Mouse (Mus musculus): Measurements from ENCODE around the gene Sun2. TPM values are rescaled to one million over a fixed set of nuclear protein-coding genes. Genes with fewer than 3 reads are reported as not detected.

Gene Sun2
- total RNA-seq, 2 experiments from 2014 or later = 85.6 to 89.1 TPM

GRCm38 (mm10) chr15:79755977-79756625 is 13.8 kb upstream of the Sun2 start:
- intact Hi-C loops (cut with DNase I) = no loop called here
- no peak for DNase-seq

GRCm38 (mm10) chr15:79755176-79755575 is 12.8 kb upstream of the Sun2 start:
- DNase-seq = no peak
- intact Hi-C loops (cut with DNase I) = no loop called here

GRCm38 (mm10) chr15:79753873-79754272 is 11.5 kb upstream of the Sun2 start:
- DNase-seq = no peak
- intact Hi-C loops (cut with DNase I) = loop anchor here (1.0 to 5.0 kb wide), 4 partner anchors 53 to 328 kb away; no protein-coding TSS in a partner anchor

- intact Hi-C loops (cut with DNase I) = loop anchor here (1.0 to 5.0 kb wide), 4 partner anchors 54 to 329 kb away; no protein-coding TSS in a partner anchor
- no peak for DNase-seq
Observed at GRCm38 (mm10) chr15:79753420-79753752, 11.1 kb upstream of the Sun2 start.

GRCm38 (mm10) chr15:79752742-79753419 is 10.5 kb upstream of the Sun2 start:
- intact Hi-C loops (cut with DNase I) = loop anchor here (1.0 to 5.0 kb wide), 4 partner anchors 54 to 329 kb away; no protein-coding TSS in a partner anchor
- peak; percentile 80 to 81 for DNase-seq

GRCm38 (mm10) chr15:79751772-79752171 is 9.4 kb upstream of the Sun2 start:
- no peak for DNase-seq
- intact Hi-C loops (cut with DNase I) = loop anchor here (2.0 to 5.0 kb wide), 3 partner anchors 79 to 331 kb away; no protein-coding TSS in a partner anchor

GRCm38 (mm10) chr15:79750266-79750665 is 7.9 kb upstream of the Sun2 start:
- intact Hi-C loops (cut with DNase I) = loop anchor here (5.0 kb wide), 2 partner anchors 132 to 332 kb away; no protein-coding TSS in a partner anchor
- no peak for DNase-seq

GRCm38 (mm10) chr15:79749162-79749561 is 6.8 kb upstream of the Sun2 start:
- DNase-seq = no peak
- intact Hi-C loops (cut with DNase I) = no loop called here

- no peak for DNase-seq
- intact Hi-C loops (cut with DNase I) = no loop called here
Observed at GRCm38 (mm10) chr15:79747998-79748397, 5.7 kb upstream of the Sun2 start.

- DNase-seq = no peak
- intact Hi-C loops (cut with DNase I) = no loop called here
Observed at GRCm38 (mm10) chr15:79745883-79746282, 3.5 kb upstream of the Sun2 start.

GRCm38 (mm10) chr15:79745312-79745711 is 3.0 kb upstream of the Sun2 start:
- intact Hi-C loops (cut with DNase I) = no loop called here
- DNase-seq = no peak

- no peak for DNase-seq
- intact Hi-C loops (cut with DNase I) = no loop called here
Observed at GRCm38 (mm10) chr15:79744742-79745141, 2.4 kb upstream of the Sun2 start.

- intact Hi-C loops (cut with DNase I) = no loop called here
- DNase-seq = no peak
Observed at GRCm38 (mm10) chr15:79744001-79744400, 1.7 kb upstream of the Sun2 start.

- DNase-seq = no peak
- intact Hi-C loops (cut with DNase I) = no loop called here
Observed at GRCm38 (mm10) chr15:79742706-79743023, 329 bp upstream of the Sun2 start.

- intact Hi-C loops (cut with DNase I) = no loop called here
- no peak for DNase-seq
Observed at GRCm38 (mm10) chr15:79741173-79741858, 1.0 kb downstream of the Sun2 start.

- DNase-seq = no peak
- intact Hi-C loops (cut with DNase I) = no loop called here
Observed at GRCm38 (mm10) chr15:79740739-79741138, 1.6 kb downstream of the Sun2 start.

GRCm38 (mm10) chr15:79734311-79734710 is 8.0 kb downstream of the Sun2 start:
- DNase-seq = no peak
- intact Hi-C loops (cut with DNase I) = loop anchor here (2.0 kb wide), 1 partner anchor 48 kb away; the partner anchor contains the start of gene Josd1

- intact Hi-C loops (cut with DNase I) = loop anchor here (2.0 kb wide), 1 partner anchor 47 kb away; the partner anchor contains the start of gene Josd1
- DNase-seq = no peak
Observed at GRCm38 (mm10) chr15:79733640-79734039, 8.7 kb downstream of the Sun2 start.

- intact Hi-C loops (cut with DNase I) = no loop called here
Observed at GRCm38 (mm10) chr15:79733192-79733591, 9.1 kb downstream of the Sun2 start.

GRCm38 (mm10) chr15:79731554-79731953 is 10.8 kb downstream of the Sun2 start:
- intact Hi-C loops (cut with DNase I) = no loop called here
- no peak for DNase-seq

More at GRCm38 (mm10) chr15:79733192-79733591, 9.1 kb downstream of the Sun2 start:
- DNase-seq = no peak

GRCm38 (mm10) chr15:79728731-79729388 is 13.5 kb downstream of the Sun2 start:
- DNase-seq = no peak
- intact Hi-C loops (cut with DNase I) = loop anchor here (10.0 kb wide), 1 partner anchor 74 kb away; the partner anchor contains the start of genes Cby1 and Fam227a
